Mouse (Mus musculus): ENCODE measurements around the gene Uba5. TPM values are rescaled to one million over a fixed set of nuclear protein-coding genes. Genes with fewer than 3 reads are reported as not detected.

Uba5 gene
- 40.5 and 43.7 TPM in 2 replicates for polyA plus RNA-seq (2015; fragmentation: Nextera tagmentation; extraction: Ambion mirVana)

GRCm38 (mm10) chr9:104062430-104063243, at the start of gene Uba5:
TSS of gene Uba5 (minus strand) at chr9:104063134.
- no peak for TF ChIP-seq CTCF (IDR thresholded peaks at IDR 0.05; ENCODE audit: low read depth)
- Histone ChIP-seq H3K4me3 (replicated peaks; ENCODE audit: low read depth, low read length) (peak within 1 kb of the TSS; percentile 95), H3K4me2 (ENCODE audit: low read length) (peak within 1 kb of the TSS; percentile 94), H3K27ac (peak within 1 kb of the TSS; percentile 78), H3K36me3 (ENCODE audit: insufficient read depth, low read length) (peaks cover 13% of the 10 kb centered on the region; the same call in 1 of the 2 replicates), H3K9ac (ENCODE audit: low read depth, low read length) (peak within 1 kb of the TSS; percentile 81), H3K27me3 (ENCODE audit: insufficient read depth, low read length) (no peaks in the 10 kb centered on the region), H3K4me1 (replicated peaks; ENCODE audit: insufficient read depth, low read length) (peaks cover 7% of the 10 kb centered on the region; the same call in 1 of the 2 replicates), H3K9me3 (replicated peaks; ENCODE audit: low read length) (no peaks in the 10 kb centered on the region)
- ATAC-seq (replicated peaks; ENCODE audit: low FRiP score, low read depth): peak; percentile 48
- 1% methylated on average over 54 of the region's 59 CpGs for WGBS
- DNase-seq (ENCODE audit: low spot score): peak; percentile 82

- H3K4me3 ChIP-seq (replicated peaks; ENCODE audit: low read depth, low read length): no peak overlapping the region
- H3K9me3 ChIP-seq (replicated peaks; ENCODE audit: low read length): no peaks in the 10 kb centered on the region
- 90% methylated on average over 5 of the region's 5 CpGs for whole genome bisulfite sequencing
- no peaks in the 10 kb centered on the region for H3K27me3 ChIP-seq (ENCODE audit: insufficient read depth, low read length)
- no peak overlapping the region for H3K9ac ChIP-seq (ENCODE audit: low read depth, low read length)
- no peak for ATAC-seq (replicated peaks; ENCODE audit: low FRiP score, low read depth)
- no peak overlapping the region for H3K4me2 ChIP-seq (ENCODE audit: low read length)
- TF ChIP-seq CTCF (IDR thresholded peaks at IDR 0.05; ENCODE audit: low read depth): no peak
- H3K27ac ChIP-seq: no peak overlapping the region
- no peak for DNase-seq (ENCODE audit: low spot score)
- no peaks in the 10 kb centered on the region for H3K36me3 ChIP-seq (ENCODE audit: insufficient read depth, low read length)
- H3K4me1 ChIP-seq (replicated peaks; ENCODE audit: insufficient read depth, low read length): no peaks in the 10 kb centered on the region
Measured at GRCm38 (mm10) chr9:104109151-104109550, 46.2 kb upstream of the Uba5 start.

GRCm38 (mm10) chr9:104108571-104109143, 45.7 kb upstream of the Uba5 start:
- H3K27ac ChIP-seq: no peak overlapping the region
- H3K4me1 ChIP-seq (replicated peaks; ENCODE audit: insufficient read depth, low read length): no peaks in the 10 kb centered on the region
- no peak overlapping the region for H3K4me3 ChIP-seq (replicated peaks; ENCODE audit: low read depth, low read length)
- no peak overlapping the region for H3K9ac ChIP-seq (ENCODE audit: low read depth, low read length)
- DNase-seq (ENCODE audit: low spot score) (peak; percentile 51), ATAC-seq (replicated peaks; ENCODE audit: low FRiP score, low read depth) (no peak)
- H3K4me2 ChIP-seq (ENCODE audit: low read length): no peak overlapping the region
- no peaks in the 10 kb centered on the region for H3K27me3 ChIP-seq (ENCODE audit: insufficient read depth, low read length)
- H3K9me3 ChIP-seq (replicated peaks; ENCODE audit: low read length): no peaks in the 10 kb centered on the region
- no peaks in the 10 kb centered on the region for H3K36me3 ChIP-seq (ENCODE audit: insufficient read depth, low read length)
- TF ChIP-seq CTCF (IDR thresholded peaks at IDR 0.05; ENCODE audit: low read depth): no peak
- WGBS: 82% methylated on average over 2 of the region's 2 CpGs

- Histone ChIP-seq H3K9ac (ENCODE audit: low read depth, low read length) (no peak overlapping the region), H3K27ac (no peak overlapping the region), H3K4me2 (ENCODE audit: low read length) (no peak overlapping the region), H3K36me3 (ENCODE audit: insufficient read depth, low read length) (no peaks in the 10 kb centered on the region), H3K27me3 (ENCODE audit: insufficient read depth, low read length) (no peaks in the 10 kb centered on the region), H3K4me1 (replicated peaks; ENCODE audit: insufficient read depth, low read length) (no peaks in the 10 kb centered on the region), H3K9me3 (replicated peaks; ENCODE audit: low read length) (no peaks in the 10 kb centered on the region), H3K4me3 (replicated peaks; ENCODE audit: low read depth, low read length) (no peak overlapping the region)
- DNase-seq (ENCODE audit: low spot score) (peak; percentile 44), ATAC-seq (replicated peaks; ENCODE audit: low FRiP score, low read depth) (no peak)
- no peak for TF ChIP-seq CTCF (IDR thresholded peaks at IDR 0.05; ENCODE audit: low read depth)
- WGBS: 61% methylated on average over 6 of the region's 6 CpGs
Measured at GRCm38 (mm10) chr9:104107482-104107881, 44.5 kb upstream of the Uba5 start.

GRCm38 (mm10) chr9:104106930-104107329, 44.0 kb upstream of the Uba5 start:
- Histone ChIP-seq H3K27ac (no peak overlapping the region), H3K4me1 (replicated peaks; ENCODE audit: insufficient read depth, low read length) (0 out of 2 replicates have a peak, but pooled peaks cover 5% of the 10 kb centered on the region)
- no peak for ATAC-seq (replicated peaks; ENCODE audit: low FRiP score, low read depth)

GRCm38 (mm10) chr9:104104986-104105385, 42.1 kb upstream of the Uba5 start:
- Histone ChIP-seq H3K27ac (no peak overlapping the region), H3K9me3 (replicated peaks; ENCODE audit: low read length) (no peaks in the 10 kb centered on the region), H3K4me2 (ENCODE audit: low read length) (no peak overlapping the region), H3K36me3 (ENCODE audit: insufficient read depth, low read length) (no peaks in the 10 kb centered on the region), H3K4me1 (replicated peaks; ENCODE audit: insufficient read depth, low read length) (0 out of 2 replicates have a peak, but pooled peaks cover 9% of the 10 kb centered on the region), H3K27me3 (ENCODE audit: insufficient read depth, low read length) (no peaks in the 10 kb centered on the region), H3K4me3 (replicated peaks; ENCODE audit: low read depth, low read length) (no peak overlapping the region), H3K9ac (ENCODE audit: low read depth, low read length) (no peak overlapping the region)
- WGBS: 91% methylated on average over 2 of the region's 2 CpGs
- no peak for TF ChIP-seq CTCF (IDR thresholded peaks at IDR 0.05; ENCODE audit: low read depth)
- DNase-seq (ENCODE audit: low spot score): no peak
- no peak for ATAC-seq (replicated peaks; ENCODE audit: low FRiP score, low read depth)

More at GRCm38 (mm10) chr9:104106930-104107329, 44.0 kb upstream of the Uba5 start:
- Histone ChIP-seq H3K9ac (ENCODE audit: low read depth, low read length) (no peak overlapping the region), H3K36me3 (ENCODE audit: insufficient read depth, low read length) (no peaks in the 10 kb centered on the region), H3K9me3 (replicated peaks; ENCODE audit: low read length) (no peaks in the 10 kb centered on the region), H3K4me2 (ENCODE audit: low read length) (no peak overlapping the region), H3K4me3 (replicated peaks; ENCODE audit: low read depth, low read length) (no peak overlapping the region), H3K27me3 (ENCODE audit: insufficient read depth, low read length) (no peaks in the 10 kb centered on the region)
- no peak for TF ChIP-seq CTCF (IDR thresholded peaks at IDR 0.05; ENCODE audit: low read depth)
- 65% methylated on average over 9 of the region's 9 CpGs for WGBS
- no peak for DNase-seq (ENCODE audit: low spot score)
